Mouse (Mus musculus): Measurements from ENCODE around the gene Foxa2. TPM values are rescaled to one million over a fixed set of nuclear protein-coding genes. Genes with fewer than 3 reads are reported as not detected.
A peak's percentile ranks its signal among the peaks of the same experiment; 100 is the strongest.

Foxa2 gene
- total and polyA plus RNA-seq, 2 experiments, result 11.2 to 103 TPM

GRCm38 (mm10) chr2:148029050-148029608 is 17.6 kb downstream of the Foxa2 start:
- Histone ChIP-seq H3K27ac (replicated peaks; ENCODE audit: insufficient read depth, low read depth, low read length) (peak overlapping the region; percentile 74), H3K9ac (ENCODE audit: low read depth, low read length) (no peak overlapping the region), H3K79me2 (ENCODE audit: control insufficient read depth, insufficient read depth, low read length) (peaks cover 1% of the 10 kb centered on the region; the same call in 1 of the 2 replicates), H3K4me1 (ENCODE audit: control insufficient read depth, insufficient read depth, low read length) (peaks cover 42% of the 10 kb centered on the region), H3K4me3 (ENCODE audit: insufficient read depth, low read depth, low read length) (no peak overlapping the region), H3K27me3 (ENCODE audit: control insufficient read depth, insufficient read depth, low read length) (no peaks in the 10 kb centered on the region), H3K36me3 (ENCODE audit: control insufficient read depth, insufficient read depth, low read length) (peaks cover 32% of the 10 kb centered on the region)
- 70% methylated on average over 9 of the region's 9 CpGs for WGBS
- DNase-seq (ENCODE audit: extremely low read depth, low read depth, low spot score), result no peak
- no peak for TF ChIP-seq POLR2A (IDR thresholded peaks at IDR 0.05; ENCODE audit: extremely low read depth, insufficient read depth, low read length)
- TF ChIP-seq CTCF (IDR thresholded peaks at IDR 0.05; ENCODE audit: low read depth, low read length), result no peak

- Histone ChIP-seq H3K4me1 (ENCODE audit: control insufficient read depth, insufficient read depth, low read length) (peaks cover 49% of the 10 kb centered on the region), H3K4me3 (ENCODE audit: insufficient read depth, low read depth, low read length) (no peak overlapping the region), H3K27ac (replicated peaks; ENCODE audit: insufficient read depth, low read depth, low read length) (no peak overlapping the region), H3K36me3 (ENCODE audit: control insufficient read depth, insufficient read depth, low read length) (peaks cover 25% of the 10 kb centered on the region), H3K79me2 (ENCODE audit: control insufficient read depth, insufficient read depth, low read length) (peaks cover 10% of the 10 kb centered on the region; the same call in 1 of the 2 replicates), H3K9ac (ENCODE audit: low read depth, low read length) (no peak overlapping the region), H3K27me3 (ENCODE audit: control insufficient read depth, insufficient read depth, low read length) (no peaks in the 10 kb centered on the region)
- no peak for TF ChIP-seq POLR2A (IDR thresholded peaks at IDR 0.05; ENCODE audit: extremely low read depth, insufficient read depth, low read length)
- no peak for TF ChIP-seq CTCF (IDR thresholded peaks at IDR 0.05; ENCODE audit: low read depth, low read length)
- 23% methylated on average over 1 of the region's 1 CpGs for WGBS
- peak; percentile 65 for DNase-seq (ENCODE audit: extremely low read depth, low read depth, low spot score)
These were observed 20.4 kb downstream of the Foxa2 start for GRCm38 (mm10) chr2:148026366-148026765.

- H3K9ac ChIP-seq (ENCODE audit: low read depth, low read length), result peak overlapping the region; percentile 53; the same call in 1 of the 2 replicates
- H3K27ac ChIP-seq (replicated peaks; ENCODE audit: insufficient read depth, low read depth, low read length), result peak overlapping the region; percentile 96
- peaks cover 23% of the 10 kb centered on the region; the same call in 1 of the 2 replicates for H3K36me3 ChIP-seq (ENCODE audit: control insufficient read depth, insufficient read depth, low read length)
- H3K79me2 ChIP-seq (ENCODE audit: control insufficient read depth, insufficient read depth, low read length), result peaks cover 13% of the 10 kb centered on the region; the same call in 1 of the 2 replicates
- H3K4me1 ChIP-seq (ENCODE audit: control insufficient read depth, insufficient read depth, low read length), result peaks cover 49% of the 10 kb centered on the region
- WGBS, result 7% methylated on average over 2 of the region's 2 CpGs
- H3K4me3 ChIP-seq (ENCODE audit: insufficient read depth, low read depth, low read length), result no peak overlapping the region
- TF ChIP-seq POLR2A (IDR thresholded peaks at IDR 0.05; ENCODE audit: extremely low read depth, insufficient read depth, low read length), result no peak
- no peak for TF ChIP-seq CTCF (IDR thresholded peaks at IDR 0.05; ENCODE audit: low read depth, low read length)
- H3K27me3 ChIP-seq (ENCODE audit: control insufficient read depth, insufficient read depth, low read length), result no peaks in the 10 kb centered on the region
- peak; percentile 100 for DNase-seq (ENCODE audit: extremely low read depth, low read depth, low spot score)
These were observed 21.3 kb downstream of the Foxa2 start for GRCm38 (mm10) chr2:148025481-148025880.

- no peak for TF ChIP-seq POLR2A (IDR thresholded peaks at IDR 0.05; ENCODE audit: extremely low read depth, insufficient read depth, low read length)
- TF ChIP-seq CTCF (IDR thresholded peaks at IDR 0.05; ENCODE audit: low read depth, low read length), result no peak
- H3K9ac ChIP-seq (ENCODE audit: low read depth, low read length), result no peak overlapping the region
- H3K79me2 ChIP-seq (ENCODE audit: control insufficient read depth, insufficient read depth, low read length), result peaks cover 13% of the 10 kb centered on the region; the same call in 1 of the 2 replicates
- peaks cover 40% of the 10 kb centered on the region for H3K4me1 ChIP-seq (ENCODE audit: control insufficient read depth, insufficient read depth, low read length)
- H3K27me3 ChIP-seq (ENCODE audit: control insufficient read depth, insufficient read depth, low read length), result no peaks in the 10 kb centered on the region
- H3K27ac ChIP-seq (replicated peaks; ENCODE audit: insufficient read depth, low read depth, low read length), result peak overlapping the region; percentile 77
- H3K4me3 ChIP-seq (ENCODE audit: insufficient read depth, low read depth, low read length), result no peak overlapping the region
- peaks cover 20% of the 10 kb centered on the region; the same call in 1 of the 2 replicates for H3K36me3 ChIP-seq (ENCODE audit: control insufficient read depth, insufficient read depth, low read length)
- 17% methylated on average over 9 of the region's 9 CpGs for WGBS
- DNase-seq (ENCODE audit: extremely low read depth, low read depth, low spot score), result peak; percentile 95
These were observed 22.4 kb downstream of the Foxa2 start for GRCm38 (mm10) chr2:148024268-148024935.

GRCm38 (mm10) chr2:148023340-148023806 is 23.4 kb downstream of the Foxa2 start:
- peaks cover 40% of the 10 kb centered on the region for H3K4me1 ChIP-seq (ENCODE audit: control insufficient read depth, insufficient read depth, low read length)
- no peak overlapping the region for H3K4me3 ChIP-seq (ENCODE audit: insufficient read depth, low read depth, low read length)
- peak; percentile 37 for DNase-seq (ENCODE audit: extremely low read depth, low read depth, low spot score)
- 0 out of 2 replicates have a peak overlapping the region, but pooled peaks have one; percentile 1 for H3K9ac ChIP-seq (ENCODE audit: low read depth, low read length)
- 4% methylated on average over 12 of the region's 12 CpGs for WGBS
- no peaks in the 10 kb centered on the region for H3K27me3 ChIP-seq (ENCODE audit: control insufficient read depth, insufficient read depth, low read length)
- peaks cover 13% of the 10 kb centered on the region; the same call in 1 of the 2 replicates for H3K79me2 ChIP-seq (ENCODE audit: control insufficient read depth, insufficient read depth, low read length)
- peak overlapping the region; percentile 53 for H3K27ac ChIP-seq (replicated peaks; ENCODE audit: insufficient read depth, low read depth, low read length)
- H3K36me3 ChIP-seq (ENCODE audit: control insufficient read depth, insufficient read depth, low read length), result peaks cover 16% of the 10 kb centered on the region; the same call in 1 of the 2 replicates
- no peak for TF ChIP-seq CTCF (IDR thresholded peaks at IDR 0.05; ENCODE audit: low read depth, low read length)
- no peak for TF ChIP-seq POLR2A (IDR thresholded peaks at IDR 0.05; ENCODE audit: extremely low read depth, insufficient read depth, low read length)
